Mouse (Mus musculus): ENCODE measurements around the gene Upk3b.

DNA sequence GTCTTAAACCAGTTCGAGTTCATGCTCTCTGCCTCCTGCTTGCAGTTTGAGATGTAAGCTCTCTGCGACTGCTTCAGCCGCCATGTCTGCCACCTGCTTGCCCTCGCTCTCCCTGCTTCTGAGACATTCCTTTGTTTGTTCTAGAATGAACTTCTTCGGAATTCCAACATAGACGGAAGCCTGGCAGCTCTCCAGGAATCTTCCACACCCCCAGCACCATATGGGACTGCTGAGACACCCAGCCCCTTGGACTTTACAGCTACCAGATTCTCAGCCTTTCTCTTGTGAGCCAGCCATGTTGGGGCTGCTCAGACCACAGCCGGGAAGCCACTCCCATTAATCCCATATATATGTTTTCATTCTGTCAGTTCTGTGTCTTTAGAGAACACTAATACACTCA is 38.0 kb downstream of the Upk3b start:
- TF ChIP-seq CTCF (IDR thresholded peaks at IDR 0.05), result no peak
- no peak for TF ChIP-seq EP300 (IDR thresholded peaks at IDR 0.05)

All from lung, postnatal 0 days (tissue).